In genomic region chr9:29194265-29194664, GRCm38 (mm10) we compare ENCODE assay signal across 27 mouse cellular contexts.
DNase-seq lines count a peak whose midpoint lies in the region; ATAC-seq and TF ChIP-seq lines count a peak whose summit lies in the region.
"Had no signal": no experiment of that assay in that cellular context is flagged by ENCODE, and none has a peak within 500 bp of the region (broad histone marks: within the 10 kb centered on the region; RNA-seq: fewer than 3 reads in every experiment).

No protein-coding gene starts in this region.

- H3K9ac ChIP-seq in embryonic facial prominence, embryonic 11.5 days (replicated peaks; ENCODE audit: low read length) = no peak overlapping the region
- no peak overlapping the region for H3K9ac ChIP-seq in forebrain, embryonic 16.5 days (replicated peaks; ENCODE audit: low read depth, low read length)
- no peak overlapping the region for H3K9ac ChIP-seq in midbrain, embryonic 11.5 days (ENCODE audit: low read length)
- H3K9ac ChIP-seq in midbrain, embryonic 14.5 days (replicated peaks; ENCODE audit: low read length) = no peak overlapping the region
- H3K9ac ChIP-seq: embryonic facial prominence, embryonic 13.5 days; embryonic facial prominence, embryonic 15.5 days; forebrain, embryonic 13.5 days had no signal

- no peak for TF ChIP-seq POLR2A in brain, embryonic 14.5 days (IDR thresholded peaks at IDR 0.05; ENCODE audit: borderline replicate concordance, extremely low read depth, insufficient read depth, insufficient read length, poor library complexity, severe bottlenecking)

- peak; percentile 35 for DNase-seq in embryonic facial prominence, embryonic 11.5 days (ENCODE audit: low spot score)
- DNase-seq in embryonic facial prominence, embryonic 10.5 days (ENCODE audit: low spot score) = no peak
- DNase-seq in forebrain, embryonic 10.5 days (ENCODE audit: extremely low spot score, low spot score) = no peak
- peak; percentile 26 for DNase-seq in midbrain, embryonic 11.5 days (ENCODE audit: low spot score, missing footprints)
- no peak for DNase-seq in midbrain, embryonic 14.5 days
- peak; percentile 56 for DNase-seq in brain, embryonic 14.5 days (ENCODE audit: low read depth)
- DNase-seq: adrenal gland, adult 8-10 months; adrenal gland, postnatal 14 days; adrenal gland, postnatal 36 days; B cell, adult 2 months; cerebellum, adult 11 months; cerebellum, adult 18-20 months; cerebellum, adult 8-10 months; cerebellum, adult 9-11 months; cerebellum, postnatal 14 days; cerebellum, postnatal 36 days; embryo, embryonic 11 days had no signal

- no peaks in the 10 kb centered on the region for H3K27me3 ChIP-seq in embryonic facial prominence, embryonic 11.5 days (ENCODE audit: control insufficient read depth, insufficient read depth, low read length)
- no peaks in the 10 kb centered on the region for H3K27me3 ChIP-seq in embryonic facial prominence, embryonic 10.5 days (replicated peaks; ENCODE audit: low read depth, poor library complexity, severe bottlenecking)
- no peaks in the 10 kb centered on the region for H3K27me3 ChIP-seq in forebrain, embryonic 16.5 days (replicated peaks; ENCODE audit: control insufficient read depth, insufficient read depth, low read length)
- H3K27me3 ChIP-seq in forebrain, embryonic 10.5 days (ENCODE audit: poor library complexity, severe bottlenecking) = no peaks in the 10 kb centered on the region
- H3K27me3 ChIP-seq in midbrain, embryonic 11.5 days (ENCODE audit: control insufficient read depth, insufficient read depth, low read length) = no peaks in the 10 kb centered on the region
- H3K27me3 ChIP-seq in midbrain, embryonic 14.5 days (ENCODE audit: control insufficient read depth, insufficient read depth, low read length) = no peaks in the 10 kb centered on the region
- H3K27me3 ChIP-seq: CH12.LX; embryonic facial prominence, embryonic 13.5 days; embryonic facial prominence, embryonic 15.5 days; forebrain, embryonic 13.5 days; Patski had no signal

- no peaks in the 10 kb centered on the region for H3K4me1 ChIP-seq in embryonic facial prominence, embryonic 11.5 days (ENCODE audit: control insufficient read depth, insufficient read depth, low read length)
- H3K4me1 ChIP-seq in embryonic facial prominence, embryonic 10.5 days = peaks cover 6% of the 10 kb centered on the region
- H3K4me1 ChIP-seq in forebrain, embryonic 16.5 days (replicated peaks; ENCODE audit: control insufficient read depth, insufficient read depth, low read length) = peaks cover 7% of the 10 kb centered on the region
- H3K4me1 ChIP-seq in forebrain, embryonic 10.5 days = peaks cover 8% of the 10 kb centered on the region; the same call in 1 of the 2 replicates
- H3K4me1 ChIP-seq in midbrain, embryonic 11.5 days (ENCODE audit: control insufficient read depth, insufficient read depth, low read length) = no peaks in the 10 kb centered on the region
- H3K4me1 ChIP-seq in midbrain, embryonic 14.5 days (ENCODE audit: control insufficient read depth, insufficient read depth, low read length) = no peaks in the 10 kb centered on the region
- H3K4me1 ChIP-seq: embryonic facial prominence, embryonic 15.5 days had no signal

- H3K27ac ChIP-seq in embryonic facial prominence, embryonic 11.5 days (replicated peaks; ENCODE audit: low read depth, low read length) = no peak overlapping the region
- no peak overlapping the region for H3K27ac ChIP-seq in embryonic facial prominence, embryonic 10.5 days (replicated peaks)
- H3K27ac ChIP-seq in forebrain, embryonic 16.5 days (ENCODE audit: low read length) = no peak overlapping the region
- H3K27ac ChIP-seq in forebrain, embryonic 10.5 days = no peak overlapping the region
- H3K27ac ChIP-seq in midbrain, embryonic 11.5 days (ENCODE audit: low read depth, low read length) = no peak overlapping the region
- H3K27ac ChIP-seq in midbrain, embryonic 14.5 days (replicated peaks; ENCODE audit: low read depth, low read length) = no peak overlapping the region
- H3K27ac ChIP-seq: embryonic facial prominence, embryonic 13.5 days; embryonic facial prominence, embryonic 15.5 days; forebrain, embryonic 13.5 days had no signal

- no peak for ATAC-seq in embryonic facial prominence, embryonic 11.5 days (replicated peaks; ENCODE audit: insufficient number of reproducible peaks, low FRiP score, low TSS enrichment, low read depth)
- peak; percentile 52 for ATAC-seq in forebrain, embryonic 16.5 days
- ATAC-seq in midbrain, embryonic 11.5 days (ENCODE audit: low FRiP score) = no peak
- ATAC-seq in midbrain, embryonic 14.5 days (ENCODE audit: low FRiP score, low TSS enrichment) = no peak
- ATAC-seq: activated CD4-positive, CD25-positive, alpha-beta regulatory T cell, adult 4 months; CD4-positive, CD25-positive, alpha-beta regulatory T cell, adult 4 months; forebrain, embryonic 13.5 days; Patski had no signal

- WGBS in embryonic facial prominence, embryonic 11.5 days = 58% methylated on average over 2 of the region's 2 CpGs
- WGBS in embryonic facial prominence, embryonic 10.5 days = 54% methylated on average over 2 of the region's 2 CpGs
- 57% methylated on average over 2 of the region's 2 CpGs for WGBS in forebrain, embryonic 16.5 days
- WGBS in forebrain, embryonic 10.5 days = 72% methylated on average over 2 of the region's 2 CpGs
- WGBS in midbrain, embryonic 11.5 days = 75% methylated on average over 2 of the region's 2 CpGs
- WGBS in midbrain, embryonic 14.5 days = 80% methylated on average over 2 of the region's 2 CpGs

- no peak overlapping the region for H3K4me2 ChIP-seq in embryonic facial prominence, embryonic 11.5 days (ENCODE audit: low read depth, low read length)
- no peak overlapping the region for H3K4me2 ChIP-seq in forebrain, embryonic 16.5 days (ENCODE audit: low read length)
- no peak overlapping the region for H3K4me2 ChIP-seq in midbrain, embryonic 11.5 days
- no peak overlapping the region for H3K4me2 ChIP-seq in midbrain, embryonic 14.5 days (ENCODE audit: low read length)
- H3K4me2 ChIP-seq: embryonic facial prominence, embryonic 13.5 days; embryonic facial prominence, embryonic 15.5 days; forebrain, embryonic 13.5 days had no signal

- H3K36me3 ChIP-seq in embryonic facial prominence, embryonic 11.5 days (replicated peaks; ENCODE audit: control insufficient read depth, insufficient read depth, low read depth, low read length) = no peaks in the 10 kb centered on the region
- H3K36me3 ChIP-seq in embryonic facial prominence, embryonic 10.5 days (replicated peaks) = no peaks in the 10 kb centered on the region
- H3K36me3 ChIP-seq in forebrain, embryonic 16.5 days (ENCODE audit: control insufficient read depth, insufficient read depth) = no peaks in the 10 kb centered on the region
- H3K36me3 ChIP-seq in forebrain, embryonic 10.5 days (replicated peaks) = no peaks in the 10 kb centered on the region
- H3K36me3 ChIP-seq in midbrain, embryonic 11.5 days (ENCODE audit: control insufficient read depth, insufficient read depth, low read length) = no peaks in the 10 kb centered on the region
- no peaks in the 10 kb centered on the region for H3K36me3 ChIP-seq in midbrain, embryonic 14.5 days (ENCODE audit: control insufficient read depth, insufficient read depth, low read length)
- H3K36me3 ChIP-seq: embryonic facial prominence, embryonic 13.5 days; embryonic facial prominence, embryonic 15.5 days; G1E had no signal

- TF ChIP-seq CTCF in brain, embryonic 14.5 days (IDR thresholded peaks at IDR 0.05; ENCODE audit: borderline replicate concordance, extremely low read depth, insufficient read depth, insufficient read length) = no peak

- no peak overlapping the region for H3K4me3 ChIP-seq in embryonic facial prominence, embryonic 11.5 days (ENCODE audit: low read depth, low read length)
- no peak overlapping the region for H3K4me3 ChIP-seq in embryonic facial prominence, embryonic 10.5 days
- no peak overlapping the region for H3K4me3 ChIP-seq in forebrain, embryonic 16.5 days (replicated peaks; ENCODE audit: low read length)
- no peak overlapping the region for H3K4me3 ChIP-seq in forebrain, embryonic 10.5 days
- H3K4me3 ChIP-seq in midbrain, embryonic 11.5 days (ENCODE audit: low read depth, low read length) = no peak overlapping the region
- no peak overlapping the region for H3K4me3 ChIP-seq in midbrain, embryonic 14.5 days (replicated peaks; ENCODE audit: low read depth, low read length)
- H3K4me3 ChIP-seq: embryonic facial prominence, embryonic 13.5 days; embryonic facial prominence, embryonic 15.5 days; erythroblast, embryonic 14.5 days; forebrain, embryonic 13.5 days had no signal

- no peaks in the 10 kb centered on the region for H3K9me3 ChIP-seq in embryonic facial prominence, embryonic 11.5 days (replicated peaks; ENCODE audit: control insufficient read depth, low read length)
- no peaks in the 10 kb centered on the region for H3K9me3 ChIP-seq in embryonic facial prominence, embryonic 10.5 days
- no peaks in the 10 kb centered on the region for H3K9me3 ChIP-seq in forebrain, embryonic 16.5 days (ENCODE audit: control insufficient read depth, low read length)
- H3K9me3 ChIP-seq in forebrain, embryonic 10.5 days = no peaks in the 10 kb centered on the region
- H3K9me3 ChIP-seq in midbrain, embryonic 11.5 days (ENCODE audit: control insufficient read depth, low read length) = no peaks in the 10 kb centered on the region
- H3K9me3 ChIP-seq in midbrain, embryonic 14.5 days (ENCODE audit: control insufficient read depth, low read length) = no peaks in the 10 kb centered on the region
- H3K9me3 ChIP-seq: embryonic facial prominence, embryonic 13.5 days; embryonic facial prominence, embryonic 15.5 days; forebrain, embryonic 13.5 days had no signal

Comparison
In these comparisons a context has a peak if more than half of its experiments do, and no peak if none do; other contexts are left out.
1. DNase-seq: peak in embryonic facial prominence, embryonic 11.5 days (single experiment), midbrain, embryonic 11.5 days (single experiment) and brain, embryonic 14.5 days (single experiment); none in embryonic facial prominence, embryonic 10.5 days (single experiment), forebrain, embryonic 10.5 days (single experiment) and midbrain, embryonic 14.5 days (single experiment).